Mouse (Mus musculus): Measurements from ENCODE around the gene Neurl2. TPM values are rescaled to one million over a fixed set of nuclear protein-coding genes. Genes with fewer than 3 reads are reported as not detected.
"Not testable (repeated sequence)": the region's sequence is repeated elsewhere in the genome, so short reads cannot be mapped to it uniquely, and the experiment has no call there.

The Neurl2 gene
- polyA plus RNA-seq, 1 experiment from 2014 or later = 6.7 TPM

- ATAC-seq (ENCODE audit: low FRiP score, low read depth) = peak; percentile 17; the same call in 1 of the 2 replicates
- Histone ChIP-seq H3K4me1 (peaks cover 12% of the 10 kb centered on the region), H3K9me3 (no peaks in the 10 kb centered on the region), H3K4me2 (replicated peaks) (peak overlapping the region; percentile 84), H3K4me3 (peak overlapping the region; percentile 75), H3K27ac (no peak overlapping the region), H3K36me3 (peaks cover 32% of the 10 kb centered on the region), H3K27me3 (no peaks in the 10 kb centered on the region), H3K9ac (peak overlapping the region; percentile 74)
- 2% methylated on average over 21 of the region's 21 CpGs for WGBS
Measured at GRCm38 (mm10) chr2:164805332-164805718, 27.9 kb downstream of the Neurl2 start.

GRCm38 (mm10) chr2:164804533-164805331 is 28.5 kb downstream of the Neurl2 start, which contains the start of the genes Acot8 and Zswim3:
Gene Acot8, minus strand, starts transcription at chr2:164804882.
Gene Zswim3, plus strand, starts transcription at chr2:164805098.
- under 1% methylated on average over 47 of the region's 47 CpGs for WGBS
- peak; percentile 97 for ATAC-seq (ENCODE audit: low FRiP score, low read depth)
- H3K9ac ChIP-seq = peak within 1 kb of the TSS; percentile 83

DNA sequence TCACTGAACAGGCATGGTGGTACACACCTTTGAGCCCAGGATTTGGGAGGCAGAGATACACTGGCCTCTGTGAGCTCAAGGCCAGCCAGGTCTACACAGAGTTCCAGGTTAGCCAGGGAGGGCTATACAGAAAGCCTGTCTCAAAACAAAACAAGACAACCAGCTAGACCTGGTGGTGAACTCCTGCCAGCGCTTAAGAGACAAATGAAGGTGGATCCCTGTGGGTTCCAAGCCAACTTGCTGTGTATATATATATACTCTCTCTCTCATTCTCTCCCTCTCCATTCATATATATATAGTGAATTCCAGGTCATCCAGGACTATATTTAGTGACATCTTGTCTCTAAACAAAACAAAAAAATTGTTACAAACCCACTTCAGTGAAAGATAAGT is 29.3 kb downstream of the Neurl2 start:
- Histone ChIP-seq H3K27ac (no peak overlapping the region), H3K27me3 (no peaks in the 10 kb centered on the region), H3K36me3 (peaks cover 42% of the 10 kb centered on the region), H3K9ac (peak overlapping the region; percentile 83), H3K4me3 (peak overlapping the region; percentile 75), H3K4me1 (peaks cover 12% of the 10 kb centered on the region), H3K9me3 (no peaks in the 10 kb centered on the region), H3K4me2 (replicated peaks) (peak overlapping the region; percentile 70)
- ATAC-seq (ENCODE audit: low FRiP score, low read depth) = no peak
- 56% methylated on average over 1 of the region's 1 CpGs for WGBS

More at GRCm38 (mm10) chr2:164804533-164805331, 28.5 kb downstream of the Neurl2 start, which contains the start of the genes Acot8 and Zswim3:
- peaks cover 12% of the 10 kb centered on the region for H3K4me1 ChIP-seq
- peak within 1 kb of the TSS; percentile 72; the same call in 1 of the 2 replicates for H3K27ac ChIP-seq
- H3K36me3 ChIP-seq = peaks cover 38% of the 10 kb centered on the region
- H3K27me3 ChIP-seq = no peaks in the 10 kb centered on the region
- peak within 1 kb of the TSS; percentile 84 for H3K4me2 ChIP-seq (replicated peaks)
- no peaks in the 10 kb centered on the region for H3K9me3 ChIP-seq
- peak within 1 kb of the TSS; percentile 75 for H3K4me3 ChIP-seq

DNA sequence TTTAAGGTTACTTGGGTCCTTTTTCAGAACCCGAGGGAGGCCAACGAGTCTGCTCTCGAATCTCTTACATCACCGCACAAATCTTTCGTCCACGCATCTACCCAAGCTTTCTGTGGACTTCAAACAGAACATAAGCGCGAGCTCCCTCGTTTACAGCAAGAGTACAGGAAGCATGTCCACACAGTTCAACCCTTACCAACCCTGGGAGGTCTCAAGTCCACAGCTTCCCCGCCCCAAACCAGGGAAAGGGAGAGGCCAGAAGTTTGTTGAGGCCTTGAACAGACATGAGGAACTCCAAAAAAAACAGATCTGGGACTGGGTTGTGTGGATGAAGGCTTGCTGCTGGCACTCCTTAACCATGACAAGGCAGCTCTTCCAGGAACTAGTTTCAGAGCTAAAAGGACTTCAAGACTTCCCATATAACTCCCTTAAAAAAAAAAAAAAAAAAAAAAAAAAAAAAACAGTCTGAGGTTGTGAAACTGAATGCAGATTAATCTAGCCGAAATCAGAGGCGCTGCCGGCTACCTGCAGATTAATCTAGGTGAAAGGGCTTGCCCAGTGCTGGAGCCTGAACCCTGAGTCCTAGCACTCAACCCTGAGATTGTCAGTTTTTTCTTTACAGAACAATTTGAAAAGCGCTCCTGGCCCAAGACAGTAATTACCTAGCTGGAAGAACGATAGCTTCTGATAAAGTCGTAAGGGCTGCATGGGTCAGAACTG is 29.9 kb downstream of the Neurl2 start:
- Histone ChIP-seq H3K9me3 (no peaks in the 10 kb centered on the region), H3K4me2 (replicated peaks) (peak overlapping the region; percentile 70), H3K4me3 (peak overlapping the region; percentile 75), H3K9ac (peak overlapping the region; percentile 83), H3K4me1 (peaks cover 12% of the 10 kb centered on the region), H3K36me3 (peaks cover 44% of the 10 kb centered on the region), H3K27ac (no peak overlapping the region), H3K27me3 (no peaks in the 10 kb centered on the region)
- WGBS = 89% methylated on average over 16 of the region's 16 CpGs
- ATAC-seq (ENCODE audit: low FRiP score, low read depth) = no peak

GRCm38 (mm10) chr2:164800252-164801004 is 32.8 kb downstream of the Neurl2 start:
- Histone ChIP-seq H3K4me1 (peaks cover 12% of the 10 kb centered on the region), H3K27ac (no peak overlapping the region), H3K4me3 (no peak overlapping the region), H3K9ac (no peak overlapping the region), H3K36me3 (peaks cover 67% of the 10 kb centered on the region), H3K27me3 (no peaks in the 10 kb centered on the region), H3K9me3 (no peaks in the 10 kb centered on the region), H3K4me2 (replicated peaks) (no peak overlapping the region)
- no peak for ATAC-seq (ENCODE audit: low FRiP score, low read depth)
- 92% methylated on average over 13 of the region's 13 CpGs for WGBS

- not testable (repeated sequence) for H3K27me3 ChIP-seq; H3K4me3 ChIP-seq; H3K9ac ChIP-seq; H3K4me2 ChIP-seq (replicated peaks); H3K27ac ChIP-seq; H3K9me3 ChIP-seq; ATAC-seq (ENCODE audit: low FRiP score, low read depth); H3K4me1 ChIP-seq
- 86% methylated on average over 6 of the region's 6 CpGs for WGBS
- peaks cover 79% of the 10 kb centered on the region for H3K36me3 ChIP-seq
Measured at GRCm38 (mm10) chr2:164798554-164798953, 34.7 kb downstream of the Neurl2 start.

GRCm38 (mm10) chr2:164795868-164796267 is 37.4 kb downstream of the Neurl2 start:
- Histone ChIP-seq H3K27ac (no peak overlapping the region), H3K4me1 (no peaks in the 10 kb centered on the region), H3K9me3 (no peaks in the 10 kb centered on the region), H3K9ac (no peak overlapping the region), H3K4me2 (replicated peaks) (no peak overlapping the region), H3K36me3 (peaks cover 86% of the 10 kb centered on the region), H3K27me3 (no peaks in the 10 kb centered on the region), H3K4me3 (no peak overlapping the region)
- 79% methylated on average over 4 of the region's 4 CpGs for WGBS
- ATAC-seq (ENCODE audit: low FRiP score, low read depth) = no peak

GRCm38 (mm10) chr2:164794293-164794692 is 39.0 kb downstream of the Neurl2 start:
- Histone ChIP-seq H3K4me2 (replicated peaks) (no peak overlapping the region), H3K4me3 (no peak overlapping the region), H3K9ac (no peak overlapping the region), H3K9me3 (no peaks in the 10 kb centered on the region), H3K36me3 (peaks cover 80% of the 10 kb centered on the region), H3K27ac (no peak overlapping the region), H3K4me1 (no peaks in the 10 kb centered on the region), H3K27me3 (no peaks in the 10 kb centered on the region)
- ATAC-seq (ENCODE audit: low FRiP score, low read depth) = peak; percentile 57; the same call in 1 of the 2 replicates
- 41% methylated on average over 5 of the region's 5 CpGs for WGBS

- Histone ChIP-seq H3K4me3 (no peak overlapping the region), H3K4me2 (replicated peaks) (no peak overlapping the region), H3K27ac (no peak overlapping the region), H3K27me3 (no peaks in the 10 kb centered on the region), H3K36me3 (peaks cover 79% of the 10 kb centered on the region), H3K9ac (no peak overlapping the region), H3K4me1 (no peaks in the 10 kb centered on the region), H3K9me3 (no peaks in the 10 kb centered on the region)
- 91% methylated on average over 2 of the region's 2 CpGs for WGBS
- ATAC-seq (ENCODE audit: low FRiP score, low read depth) = no peak
Measured at GRCm38 (mm10) chr2:164793772-164794171, 39.5 kb downstream of the Neurl2 start.

GRCm38 (mm10) chr2:164793236-164793635 is 40.0 kb downstream of the Neurl2 start:
- ATAC-seq (ENCODE audit: low FRiP score, low read depth) = no peak
- H3K36me3 ChIP-seq = peaks cover 76% of the 10 kb centered on the region
- 89% methylated on average over 3 of the region's 3 CpGs for WGBS

GRCm38 (mm10) chr2:164792400-164793190 is 40.7 kb downstream of the Neurl2 start:
- no peak for ATAC-seq (ENCODE audit: low FRiP score, low read depth)
- peaks cover 72% of the 10 kb centered on the region for H3K36me3 ChIP-seq
- 93% methylated on average over 12 of the region's 12 CpGs for WGBS
- no peak overlapping the region for H3K4me2 ChIP-seq (replicated peaks)
- no peak overlapping the region for H3K27ac ChIP-seq
- no peaks in the 10 kb centered on the region for H3K9me3 ChIP-seq
- H3K4me3 ChIP-seq = no peak overlapping the region
- no peaks in the 10 kb centered on the region for H3K4me1 ChIP-seq
- H3K9ac ChIP-seq = no peak overlapping the region
- H3K27me3 ChIP-seq = no peaks in the 10 kb centered on the region

More at GRCm38 (mm10) chr2:164793236-164793635, 40.0 kb downstream of the Neurl2 start:
- Histone ChIP-seq H3K4me2 (replicated peaks) (no peak overlapping the region), H3K4me1 (no peaks in the 10 kb centered on the region), H3K9me3 (no peaks in the 10 kb centered on the region), H3K4me3 (no peak overlapping the region), H3K27me3 (no peaks in the 10 kb centered on the region), H3K27ac (no peak overlapping the region), H3K9ac (no peak overlapping the region)

Measured in limb, embryonic 13.5 days (tissue).